In genomic region chr15:96686201-96687159, GRCm38 (mm10) we compare ENCODE assay signal across 14 mouse cellular contexts. TPM values are rescaled to one million over a fixed set of nuclear protein-coding genes. Genes with fewer than 3 reads are reported as not detected.
DNase-seq lines count a peak whose midpoint lies in the region; ATAC-seq and TF ChIP-seq lines count a peak whose summit lies in the region.
"Had no signal": no experiment of that assay in that cellular context is flagged by ENCODE, and none has a peak within 500 bp of the region (broad histone marks: within the 10 kb centered on the region; RNA-seq: fewer than 3 reads in every experiment).

No protein-coding gene starts in this region.

- no peak for ATAC-seq in neural tube, embryonic 11.5 days (ENCODE audit: insufficient read depth, low FRiP score, low TSS enrichment)
- peak; percentile 16; the same call in 1 of the 2 replicates for ATAC-seq in stomach, postnatal 0 days (ENCODE audit: low FRiP score, low TSS enrichment)
- ATAC-seq: lung, postnatal 0 days had no signal

- H3K36me3 ChIP-seq in neural tube, embryonic 11.5 days (ENCODE audit: control insufficient read depth, insufficient read depth, low read length): peaks cover 24% of the 10 kb centered on the region
- peaks cover 23% of the 10 kb centered on the region for H3K36me3 ChIP-seq in stomach, postnatal 0 days (ENCODE audit: control insufficient read depth, insufficient read depth, low read length)

- H3K4me1 ChIP-seq in neural tube, embryonic 11.5 days (ENCODE audit: control insufficient read depth, insufficient read depth, low read length): no peaks in the 10 kb centered on the region
- no peaks in the 10 kb centered on the region for H3K4me1 ChIP-seq in stomach, postnatal 0 days (replicated peaks; ENCODE audit: control insufficient read depth, insufficient read depth)

- no peak overlapping the region for H3K4me2 ChIP-seq in neural tube, embryonic 11.5 days (ENCODE audit: low read depth)
- no peak overlapping the region for H3K4me2 ChIP-seq in stomach, postnatal 0 days (replicated peaks; ENCODE audit: low read depth)

- H3K4me3 ChIP-seq in neural tube, embryonic 11.5 days (ENCODE audit: low read depth, low read length): no peak overlapping the region
- no peak overlapping the region for H3K4me3 ChIP-seq in stomach, postnatal 0 days (ENCODE audit: low read depth, low read length)

- WGBS in neural tube, embryonic 11.5 days: 82% methylated on average over 9 of the region's 9 CpGs
- WGBS in stomach, postnatal 0 days: 75% methylated on average over 9 of the region's 9 CpGs

- no peak overlapping the region for H3K9ac ChIP-seq in neural tube, embryonic 11.5 days (ENCODE audit: low read length)
- H3K9ac ChIP-seq in stomach, postnatal 0 days (ENCODE audit: low read length): no peak overlapping the region

- peak; percentile 20 for DNase-seq in cerebellum, adult 9-10 months
- DNase-seq in cerebellum, adult 9-11 months: no peak
- DNase-seq in heart, postnatal 4 days: peak; percentile 23
- no peak for DNase-seq in heart, adult 8-10 months (ENCODE audit: low spot score)
- DNase-seq in neural tube, embryonic 11.5 days (ENCODE audit: low spot score): peak; percentile 2
- no peak for DNase-seq in neural tube, embryonic 10.5 days (ENCODE audit: extremely low spot score, low spot score)
- no peak for DNase-seq in stomach, postnatal 0 days (ENCODE audit: low spot score)
- DNase-seq in lung, postnatal 4 days: no peak
- DNase-seq: adrenal gland, postnatal 36 days; cerebellum, postnatal 25 days; liver; thymus, adult 2 months had no signal

- H3K27me3 ChIP-seq in neural tube, embryonic 11.5 days (ENCODE audit: control insufficient read depth, insufficient read depth, low read length): no peaks in the 10 kb centered on the region
- H3K27me3 ChIP-seq in stomach, postnatal 0 days (ENCODE audit: control insufficient read depth, insufficient read depth, low read length): no peaks in the 10 kb centered on the region

- H3K27ac ChIP-seq in neural tube, embryonic 11.5 days (ENCODE audit: low read depth, low read length): no peak overlapping the region
- no peak overlapping the region for H3K27ac ChIP-seq in stomach, postnatal 0 days (replicated peaks)
- H3K27ac ChIP-seq: kidney, postnatal 0 days had no signal

- no peak for TF ChIP-seq EP300 in stomach, postnatal 0 days (optimal IDR thresholded peaks at IDR 0.05)

- TF ChIP-seq CTCF in stomach, postnatal 0 days (IDR thresholded peaks at IDR 0.05; ENCODE audit: low read depth): no peak

- no peaks in the 10 kb centered on the region for H3K9me3 ChIP-seq in neural tube, embryonic 11.5 days (ENCODE audit: control insufficient read depth, low read length)
- H3K9me3 ChIP-seq in stomach, postnatal 0 days (ENCODE audit: control insufficient read depth, low read length): no peaks in the 10 kb centered on the region

RNA-seq across cellular contexts. Expression of gene Slc38a2, which starts 13.1 kb away (rescaled TPM):
- total RNA-seq in heart, postnatal 4 days (2021): 100 to 1,000 TPM; 359 to 377 TPM
- 100 to 1,000 TPM in 2 of 4 experiments, 10 to 100 TPM in 2; 90.5 to 215 (median 150) TPM for total RNA-seq in heart, adult 8-10 months (2022)
- polyA plus RNA-seq in neural tube, embryonic 11.5 days (2014; fragmentation: Nextera tagmentation; extraction: Ambion mirVana): 217 and 219 TPM in 2 replicates
- polyA plus RNA-seq in stomach, postnatal 0 days (2015; fragmentation: Nextera tagmentation; extraction: Ambion mirVana): 55.3 and 63.0 TPM in 2 replicates

RNA-seq across cellular contexts. Expression of gene Slc38a1, which starts 43.8 kb away (rescaled TPM):
- total RNA-seq in heart, postnatal 4 days (2021): 10 to 100 TPM; 88.2 to 90.4 TPM
- 1 to 10 TPM; 3.5 to 7.9 (median 6.1) TPM for total RNA-seq in heart, adult 8-10 months (2022)
- 122 and 124 TPM in 2 replicates for polyA plus RNA-seq in neural tube, embryonic 11.5 days (2014; fragmentation: Nextera tagmentation; extraction: Ambion mirVana)
- 34.4 and 38.5 TPM in 2 replicates for polyA plus RNA-seq in stomach, postnatal 0 days (2015; fragmentation: Nextera tagmentation; extraction: Ambion mirVana)

Comparison
In these comparisons a context has a peak if more than half of its experiments do, and no peak if none do; other contexts are left out.
1. DNase-seq: peak in cerebellum, adult 9-10 months (single experiment), heart, postnatal 4 days (single experiment) and neural tube, embryonic 11.5 days (single experiment); none in cerebellum, adult 9-11 months (single experiment), heart, adult 8-10 months (single experiment), neural tube, embryonic 10.5 days (single experiment), stomach, postnatal 0 days (single experiment) and lung, postnatal 4 days (0 of 2).
2. RNA of gene Slc38a1, which starts 43.8 kb away (total RNA-seq): 88.2 to 90.4 TPM in heart, postnatal 4 days; 3.5 to 7.9 TPM in heart, adult 8-10 months; every median in the first group is over 4 times any median in the second.